Mouse (Mus musculus) cortical plate, adult 2 months (tissue): ENCODE measurements around the gene Il4ra. TPM values are rescaled to one million over a fixed set of nuclear protein-coding genes. Genes with fewer than 3 reads are reported as not detected.

Experiments used
- H3K27ac ChIP-seq: fragments of 200-500 bp; 2 replicates; pipeline ENCODE4 v1.5.1; 2012; ENCODE audit warnings: low read length, control low read depth, inconsistent platforms; ENCODE audit not compliant: insufficient read depth
- H3K4me1 ChIP-seq: fragments of 200-500 bp; 2 replicates; pipeline ENCODE4 v1.6.1; 2011; ENCODE audit warnings: low read length; ENCODE audit not compliant: control insufficient read depth, insufficient read depth
- H3K4me3 ChIP-seq: fragments of 200-500 bp; 2 replicates; pipeline ENCODE4 v1.5.1; 2011; ENCODE audit warnings: mild to moderate bottlenecking, low read length, control low read depth; ENCODE audit not compliant: insufficient read depth
- CTCF ChIP-seq: fragments of 200-500 bp; IDR thresholded peaks from 2 replicates; pipeline ENCODE4 v1.5.1; 2011; ENCODE audit warnings: mild to moderate bottlenecking, control low read depth, low read length; ENCODE audit not compliant: insufficient read depth; ENCODE audit errors: extremely low read depth
- POLR2A ChIP-seq: fragments of 200-500 bp; IDR thresholded peaks from 2 replicates; pipeline ENCODE4 v1.6.1; 2011; ENCODE audit warnings: mild to moderate bottlenecking, low read length, control low read depth; ENCODE audit not compliant: insufficient read depth; ENCODE audit errors: extremely low read depth
- polyA plus RNA-seq: library from polyadenylated mRNA; depleted of rRNA; stranded (reverse); fragments of >200 nt; gene quantifications from 2 replicates; pipeline ENCODE4 v1.2.3, GENCODE M21; 2012

Il4ra gene
- polyA plus RNA-seq, 1 experiment: 6.2 TPM

- no peaks in the 10 kb centered on the region; the same call in 1 of the 2 replicates for H3K4me1 ChIP-seq
- no peak overlapping the region for H3K4me3 ChIP-seq
- TF ChIP-seq POLR2A (no peak), CTCF (no peak)
- no peak overlapping the region for H3K27ac ChIP-seq
Observed at GRCm38 (mm10) chr7:125589896-125590295, 38.0 kb downstream of the Il4ra start.

- H3K27ac ChIP-seq: no peak overlapping the region
- H3K4me3 ChIP-seq: no peak overlapping the region
- TF ChIP-seq CTCF (no peak), POLR2A (no peak)
- no peaks in the 10 kb centered on the region for H3K4me1 ChIP-seq
Observed at GRCm38 (mm10) chr7:125593831-125594230, 41.9 kb downstream of the Il4ra start.

- Histone ChIP-seq H3K27ac (no peak overlapping the region), H3K4me3 (no peak overlapping the region), H3K4me1 (no peaks in the 10 kb centered on the region)
- no peak for TF ChIP-seq POLR2A
Observed at GRCm38 (mm10) chr7:125596406-125596805, 44.5 kb downstream of the Il4ra start.

GRCm38 (mm10) chr7:125597083-125597482 lies 45.2 kb downstream of the Il4ra start:
- TF ChIP-seq CTCF (no peak), POLR2A (no peak)

GRCm38 (mm10) chr7:125597516-125598347 lies 45.8 kb downstream of the Il4ra start:
- Histone ChIP-seq H3K27ac (no peak overlapping the region), H3K4me3 (no peak overlapping the region), H3K4me1 (no peaks in the 10 kb centered on the region)
- TF ChIP-seq POLR2A (no peak), CTCF (no peak)

More at GRCm38 (mm10) chr7:125597083-125597482, 45.2 kb downstream of the Il4ra start:
- no peak overlapping the region for H3K4me3 ChIP-seq
- H3K27ac ChIP-seq: no peak overlapping the region
- no peaks in the 10 kb centered on the region for H3K4me1 ChIP-seq

- TF ChIP-seq CTCF (no peak), POLR2A (no peak)
- H3K27ac ChIP-seq: no peak overlapping the region; the same call in 1 of the 2 replicates
Observed at GRCm38 (mm10) chr7:125599373-125599973, 47.6 kb downstream of the Il4ra start.

GRCm38 (mm10) chr7:125600136-125600535 lies 48.2 kb downstream of the Il4ra start:
- Histone ChIP-seq H3K4me1 (no peaks in the 10 kb centered on the region), H3K27ac (no peak overlapping the region), H3K4me3 (no peak overlapping the region)
- TF ChIP-seq CTCF (no peak), POLR2A (no peak)

More at GRCm38 (mm10) chr7:125599373-125599973, 47.6 kb downstream of the Il4ra start:
- no peak overlapping the region for H3K4me3 ChIP-seq
- H3K4me1 ChIP-seq: no peaks in the 10 kb centered on the region

GRCm38 (mm10) chr7:125600612-125601279 lies 48.8 kb downstream of the Il4ra start:
- Histone ChIP-seq H3K4me3 (no peak overlapping the region), H3K4me1 (no peaks in the 10 kb centered on the region), H3K27ac (peak overlapping the region; percentile 49; the same call in 1 of the 2 replicates)
- TF ChIP-seq CTCF (no peak), POLR2A (no peak)

GRCm38 (mm10) chr7:125601280-125601670 lies 49.4 kb downstream of the Il4ra start:
- peak overlapping the region; percentile 49; the same call in 1 of the 2 replicates for H3K27ac ChIP-seq
- TF ChIP-seq CTCF (no peak), POLR2A (no peak)
- H3K4me1 ChIP-seq: no peaks in the 10 kb centered on the region
- H3K4me3 ChIP-seq: no peak overlapping the region

- TF ChIP-seq POLR2A: no peak
- no peak for TF ChIP-seq CTCF
- no peaks in the 10 kb centered on the region for H3K4me1 ChIP-seq
- H3K27ac ChIP-seq: no peak overlapping the region
- H3K4me3 ChIP-seq: no peak overlapping the region
Observed at GRCm38 (mm10) chr7:125601821-125602448, 50.0 kb downstream of the Il4ra start.
